ENCODE assay signal across 8 mouse cellular contexts in the genomic region with DNA sequence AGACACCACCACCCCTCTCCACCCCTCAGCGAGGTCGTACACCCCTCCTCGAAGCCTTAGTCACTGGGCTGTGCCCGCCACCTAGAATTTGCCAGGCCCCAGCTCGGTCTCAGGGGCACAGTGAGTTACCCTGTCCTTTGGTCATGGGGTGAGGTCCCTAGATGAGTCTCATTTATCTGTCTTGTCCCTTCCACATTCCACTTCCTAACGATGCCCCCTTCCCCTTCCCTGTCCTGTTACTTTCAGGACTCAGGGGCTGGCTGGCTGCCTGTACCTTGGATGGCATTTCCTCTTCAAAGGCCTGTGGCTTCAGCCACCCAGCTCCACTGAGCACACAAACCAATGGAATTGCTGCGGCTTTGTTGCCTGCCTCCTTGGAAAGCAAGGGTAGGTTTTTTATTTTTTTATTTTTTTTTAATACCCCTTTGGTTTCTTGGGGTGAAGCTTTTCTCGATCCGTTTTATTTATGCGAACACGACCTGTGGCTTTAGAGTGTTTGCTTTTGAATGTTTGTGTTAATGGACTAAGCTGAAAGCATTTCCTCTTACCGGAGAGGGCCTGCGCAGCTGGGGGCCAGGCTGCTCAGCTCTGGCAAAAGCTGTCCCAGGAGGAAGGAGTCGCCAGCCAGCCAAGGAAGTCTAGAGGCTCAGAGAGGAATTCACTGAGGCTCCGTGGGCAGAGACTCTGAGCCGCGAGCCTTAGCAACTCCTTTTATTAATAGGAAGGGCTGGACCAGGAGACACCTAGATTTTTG. TPM values are rescaled to one million over a fixed set of nuclear protein-coding genes. Genes with fewer than 3 reads are reported as not detected.
DNase-seq lines count a peak whose midpoint lies in the region; ATAC-seq and TF ChIP-seq lines count a peak whose summit lies in the region.

No protein-coding gene starts in this region.

- intact Hi-C loops in gastrocnemius, postnatal 14 days (cut with DNase I; ENCODE audit: low total_unique reads): no loop called here

- peak overlapping the region; percentile 21; the same call in 1 of the 2 replicates for H3K4me2 ChIP-seq in forebrain, embryonic 14.5 days (ENCODE audit: low read length)
- peak overlapping the region; percentile 18; the same call in 1 of the 2 replicates for H3K4me2 ChIP-seq in intestine, embryonic 14.5 days (ENCODE audit: low read length)
- H3K4me2 ChIP-seq in lung, embryonic 14.5 days: peak overlapping the region; percentile 36

- H3K27me3 ChIP-seq in forebrain, embryonic 14.5 days (replicated peaks; ENCODE audit: control insufficient read depth, insufficient read depth, low read length): no peaks in the 10 kb centered on the region
- no peaks in the 10 kb centered on the region for H3K27me3 ChIP-seq in intestine, embryonic 14.5 days (replicated peaks; ENCODE audit: control insufficient read depth, insufficient read depth, low read length)
- H3K27me3 ChIP-seq in lung, embryonic 14.5 days (ENCODE audit: insufficient read depth, low read length): no peaks in the 10 kb centered on the region

- H3K4me1 ChIP-seq in forebrain, embryonic 14.5 days (ENCODE audit: control insufficient read depth, insufficient read depth, low read length): peaks cover 10% of the 10 kb centered on the region
- H3K4me1 ChIP-seq in intestine, embryonic 14.5 days (replicated peaks; ENCODE audit: control insufficient read depth, insufficient read depth, low read length): peaks cover 5% of the 10 kb centered on the region
- H3K4me1 ChIP-seq in lung, embryonic 14.5 days (ENCODE audit: insufficient read depth): peaks cover 16% of the 10 kb centered on the region

- peak; percentile 50 for DNase-seq in gastrocnemius, postnatal 14 days
- DNase-seq in gastrocnemius, adult 8-10 months (ENCODE audit: low spot score in 2 of 2): no peak
- peak; percentile 50 for DNase-seq in forebrain, embryonic 14.5 days (ENCODE audit: low spot score)
- no peak for DNase-seq in intestine, embryonic 14.5 days (ENCODE audit: low spot score)
- peak; percentile 83 for DNase-seq in lung, embryonic 14.5 days
- DNase-seq in retina, postnatal 1 day: peak; percentile 25
- no peak for DNase-seq in natural killer cell, adult 2 months (ENCODE audit: low spot score in 2 of 2)

- peak; percentile 45; the same call in 1 of the 2 replicates for ATAC-seq in forebrain, embryonic 14.5 days
- no peak for ATAC-seq in intestine, embryonic 14.5 days (replicated peaks; ENCODE audit: low FRiP score, low TSS enrichment, low read depth)
- ATAC-seq in lung, embryonic 14.5 days (ENCODE audit: insufficient read depth): peak; percentile 82
- ATAC-seq in megakaryocyte-erythroid progenitor cell, adult 5-6 weeks (replicated peaks; ENCODE audit: low FRiP score, low TSS enrichment, poor library complexity, severe bottlenecking): no peak

- TF ChIP-seq CTCF in lung, embryonic 14.5 days (IDR thresholded peaks at IDR 0.05; ENCODE audit: low read depth): no peak

- no peak overlapping the region for H3K4me3 ChIP-seq in forebrain, embryonic 14.5 days (ENCODE audit: low read depth, low read length)
- no peak overlapping the region for H3K4me3 ChIP-seq in intestine, embryonic 14.5 days (ENCODE audit: low read depth, low read length)
- H3K4me3 ChIP-seq in lung, embryonic 14.5 days (ENCODE audit: low read depth, low read length): no peak overlapping the region

- H3K9me3 ChIP-seq in forebrain, embryonic 14.5 days (replicated peaks; ENCODE audit: control insufficient read depth, low read length): no peaks in the 10 kb centered on the region
- no peaks in the 10 kb centered on the region for H3K9me3 ChIP-seq in intestine, embryonic 14.5 days (ENCODE audit: control insufficient read depth, low read length)
- H3K9me3 ChIP-seq in lung, embryonic 14.5 days (ENCODE audit: low read depth, low read length): no peaks in the 10 kb centered on the region

- no peaks in the 10 kb centered on the region for H3K36me3 ChIP-seq in forebrain, embryonic 14.5 days (ENCODE audit: control insufficient read depth, insufficient read depth, low read length)
- no peaks in the 10 kb centered on the region; the same call in 1 of the 2 replicates for H3K36me3 ChIP-seq in intestine, embryonic 14.5 days (ENCODE audit: control insufficient read depth, insufficient read depth, low read length)
- H3K36me3 ChIP-seq in lung, embryonic 14.5 days (ENCODE audit: insufficient read depth): no peaks in the 10 kb centered on the region

- peak overlapping the region; percentile 10; the same call in 1 of the 2 replicates for H3K9ac ChIP-seq in forebrain, embryonic 14.5 days (ENCODE audit: low read length)
- H3K9ac ChIP-seq in intestine, embryonic 14.5 days (ENCODE audit: low read length): no peak overlapping the region
- peak overlapping the region; percentile 21; the same call in 1 of the 2 replicates for H3K9ac ChIP-seq in lung, embryonic 14.5 days

- peak overlapping the region; percentile 21; the same call in 1 of the 2 replicates for H3K27ac ChIP-seq in forebrain, embryonic 14.5 days (ENCODE audit: low read depth, low read length)
- H3K27ac ChIP-seq in intestine, embryonic 14.5 days (ENCODE audit: low read depth): peak overlapping the region; percentile 51; the same call in 1 of the 2 replicates
- peak overlapping the region; percentile 81 for H3K27ac ChIP-seq in lung, embryonic 14.5 days (ENCODE audit: low read depth)

- 16% methylated on average over 17 of the region's 17 CpGs for WGBS in forebrain, embryonic 14.5 days
- 14% methylated on average over 17 of the region's 17 CpGs for WGBS in intestine, embryonic 14.5 days
- 10% methylated on average over 17 of the region's 17 CpGs for WGBS in lung, embryonic 14.5 days

RNA-seq across cellular contexts. Expression of a gene that starts 35.2 kb away (rescaled TPM):
- total RNA-seq in gastrocnemius, postnatal 14 days (2021): 10 to 100 TPM; 20.4 to 28.2 TPM
- 10 to 100 TPM; 23.0 to 53.4 (median 30.3) TPM for total RNA-seq in gastrocnemius, adult 8-10 months (2022)
- 14.6 and 16.4 TPM in 2 replicates for polyA plus RNA-seq in forebrain, embryonic 14.5 days (2014; fragmentation: Nextera tagmentation; extraction: Ambion mirVana)
- 33.4 and 34.7 TPM in 2 replicates for polyA plus RNA-seq in intestine, embryonic 14.5 days (2014; fragmentation: Nextera tagmentation; extraction: Ambion mirVana)
- polyA plus RNA-seq in lung, embryonic 14.5 days (2014; fragmentation: Nextera tagmentation; extraction: Ambion mirVana): 33.2 and 41.6 TPM in 2 replicates
- total RNA-seq in megakaryocyte-erythroid progenitor cell, adult 5-6 weeks (2014; fragmentation: Nextera tagmentation): not detected in 2 replicates
- 1.9 TPM in 1 of 2 replicates, not detected in the other for total RNA-seq in megakaryocyte-erythroid progenitor cell, adult 5-6 weeks (2017)

RNA-seq across cellular contexts. Expression of a gene that starts 38.5 kb away (rescaled TPM):
- 10 to 100 TPM; 10.4 to 11.8 TPM for total RNA-seq in gastrocnemius, postnatal 14 days (2021)
- 10 to 100 TPM; 11.3 to 15.9 (median 14.8) TPM for total RNA-seq in gastrocnemius, adult 8-10 months (2022)
- 28.0 and 28.8 TPM in 2 replicates for polyA plus RNA-seq in forebrain, embryonic 14.5 days (2014; fragmentation: Nextera tagmentation; extraction: Ambion mirVana)
- polyA plus RNA-seq in intestine, embryonic 14.5 days (2014; fragmentation: Nextera tagmentation; extraction: Ambion mirVana): 29.3 and 32.5 TPM in 2 replicates
- polyA plus RNA-seq in lung, embryonic 14.5 days (2014; fragmentation: Nextera tagmentation; extraction: Ambion mirVana): 32.9 and 35.7 TPM in 2 replicates
- 33.5 and 44.3 TPM in 2 replicates for total RNA-seq in megakaryocyte-erythroid progenitor cell, adult 5-6 weeks (2014; fragmentation: Nextera tagmentation)
- 38.1 and 49.5 TPM in 2 replicates for total RNA-seq in megakaryocyte-erythroid progenitor cell, adult 5-6 weeks (2017)

Comparison
In these comparisons a context has a peak if more than half of its experiments do, and no peak if none do; other contexts are left out.
1. DNase-seq: peak in gastrocnemius, postnatal 14 days (single experiment), forebrain, embryonic 14.5 days (single experiment), lung, embryonic 14.5 days (single experiment) and retina, postnatal 1 day (single experiment); none in gastrocnemius, adult 8-10 months (0 of 2), intestine, embryonic 14.5 days (single experiment) and natural killer cell, adult 2 months (0 of 2).
2. ATAC-seq: peak in forebrain, embryonic 14.5 days (single experiment) and lung, embryonic 14.5 days (single experiment); none in intestine, embryonic 14.5 days (single experiment) and megakaryocyte-erythroid progenitor cell, adult 5-6 weeks (single experiment).
3. H3K27ac ChIP-seq: peak in every context shown above with its lines; median percentile 81 in lung, embryonic 14.5 days; 51 in intestine, embryonic 14.5 days; 21 in forebrain, embryonic 14.5 days.
4. RNA of a gene that starts 35.2 kb away (total RNA-seq): 23.0 to 53.4 TPM in gastrocnemius, adult 8-10 months and 20.4 to 28.2 TPM in gastrocnemius, postnatal 14 days; 1.9 TPM in megakaryocyte-erythroid progenitor cell, adult 5-6 weeks; every median in the first group is over 4 times any median in the second.
5. Peak in every context shown above with its lines, with median percentiles within 50 percentile points of each other: H3K4me2 ChIP-seq.